Mouse (Mus musculus): ENCODE results near the gene Btn2a2. TPM values are rescaled to one million over a fixed set of nuclear protein-coding genes. Genes with fewer than 3 reads are reported as not detected.
"Not testable (repeated sequence)": the region's sequence is repeated elsewhere in the genome, so short reads cannot be mapped to it uniquely, and the experiment has no call there.

Btn2a2 gene
- 0.16 and 0.23 TPM in 2 replicates for polyA plus RNA-seq (2015; fragmentation: Nextera tagmentation; extraction: Ambion mirVana)

DNA sequence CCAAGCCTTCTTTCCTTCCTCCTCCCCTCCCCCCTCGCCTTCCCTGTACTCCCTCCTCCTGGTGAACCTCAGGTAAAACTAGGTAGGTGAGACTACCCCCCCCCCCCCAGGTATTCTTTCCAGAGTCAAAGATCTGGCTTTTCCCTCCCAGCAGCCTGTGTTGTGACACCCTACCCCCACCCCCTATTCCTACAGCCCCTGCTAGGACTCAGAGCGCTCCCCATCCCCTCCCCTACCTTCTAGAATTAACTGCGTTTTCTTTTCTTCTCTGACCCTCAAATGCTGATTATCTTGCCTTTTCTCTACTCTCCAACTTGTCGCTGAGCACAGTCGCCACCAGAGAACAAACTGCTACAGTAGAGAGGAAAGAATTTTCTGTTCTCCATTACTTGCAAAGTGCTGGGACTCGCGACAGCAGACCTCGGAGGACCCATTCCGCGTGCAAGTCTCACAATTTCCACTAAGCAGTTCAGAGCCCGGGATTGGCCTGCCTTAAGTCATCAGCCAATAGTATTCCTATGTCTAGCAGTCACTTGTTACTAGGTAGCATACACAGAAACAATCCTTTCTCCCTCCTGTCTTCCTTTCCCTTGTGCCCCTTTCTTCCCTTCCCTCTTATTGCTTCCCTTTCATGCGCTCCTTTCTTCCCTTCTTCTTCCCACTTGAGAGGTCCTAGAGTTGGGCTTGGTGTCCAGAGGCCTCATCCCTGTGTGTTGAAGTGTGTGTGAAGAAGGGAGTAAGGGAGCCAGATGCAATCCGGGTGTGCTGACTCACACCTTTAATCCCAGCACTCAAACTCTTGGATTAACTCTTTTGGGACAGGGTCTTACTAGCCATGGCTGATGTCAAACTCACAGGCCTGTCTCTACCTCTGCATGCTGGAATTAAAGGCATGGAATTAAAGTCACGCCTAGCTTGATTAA lies at the start of gene Btn2a2:
Gene Btn2a2 (minus strand): TSS at position 458 of the 923 bp plus-strand sequence.
- H3K36me3 ChIP-seq: no peaks in the 10 kb centered on the region
- H3K4me1 ChIP-seq (replicated peaks): no peaks in the 10 kb centered on the region
- H3K27me3 ChIP-seq (replicated peaks): no peaks in the 10 kb centered on the region
- peak; percentile 98 for ATAC-seq
- H3K27ac ChIP-seq: no peak within 1 kb of the TSS
- WGBS: 10% methylated on average over 14 of the region's 14 CpGs
- no peaks in the 10 kb centered on the region for H3K9me3 ChIP-seq
- peak within 1 kb of the TSS; percentile 36 for H3K4me3 ChIP-seq (replicated peaks)
- peak within 1 kb of the TSS; percentile 73 for H3K4me2 ChIP-seq (replicated peaks)
- peak within 1 kb of the TSS; percentile 18; the same call in 1 of the 2 replicates for H3K9ac ChIP-seq

GRCm38 (mm10) chr13:23538249-23538648 lies 49.6 kb upstream of the Btn2a2 start:
- no peaks in the 10 kb centered on the region for H3K9me3 ChIP-seq
- no peak overlapping the region for H3K27ac ChIP-seq

DNA sequence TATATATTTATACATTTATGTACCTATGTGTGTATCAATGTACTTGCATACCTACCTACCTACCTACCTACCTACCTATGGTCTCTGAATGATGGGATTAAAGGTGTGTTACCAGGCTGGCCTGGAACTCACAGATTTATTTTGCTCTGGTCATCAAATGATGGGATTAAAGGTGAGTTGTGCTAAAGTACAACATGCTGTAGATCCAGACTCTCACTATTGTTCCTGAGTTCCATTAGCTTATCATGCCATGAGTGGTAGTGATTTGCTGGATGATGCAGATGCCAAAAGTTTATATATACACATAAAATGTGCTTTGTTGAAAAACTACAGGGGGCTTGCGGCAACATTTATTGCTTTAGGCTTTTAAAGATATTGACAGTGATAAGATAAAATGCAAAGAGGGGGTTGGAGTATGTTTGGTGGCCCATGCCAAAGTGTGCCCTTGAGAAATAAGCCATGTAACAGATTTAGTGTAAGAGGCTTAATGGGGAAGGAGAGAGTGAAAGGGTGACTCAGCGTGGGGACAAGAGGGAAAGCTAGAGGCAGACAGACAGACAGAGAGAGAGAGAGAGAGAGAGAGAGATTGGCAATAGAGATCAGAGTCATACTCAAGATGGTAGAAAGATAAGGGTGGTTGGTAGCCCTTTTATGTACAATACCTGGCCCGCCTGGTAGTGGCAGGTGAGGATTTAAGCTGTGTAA lies 48.5 kb upstream of the Btn2a2 start:
- no peak overlapping the region for H3K27ac ChIP-seq
- H3K4me2 ChIP-seq (replicated peaks): peak overlapping the region; percentile 69; the same call in 1 of the 2 replicates
- no peak overlapping the region for H3K9ac ChIP-seq
- no peak for ATAC-seq
- H3K36me3 ChIP-seq: no peaks in the 10 kb centered on the region
- no peak overlapping the region for H3K4me3 ChIP-seq (replicated peaks)
- H3K9me3 ChIP-seq: no peaks in the 10 kb centered on the region
- H3K27me3 ChIP-seq (replicated peaks): no peaks in the 10 kb centered on the region
- WGBS: 69% methylated on average over 3 of the region's 3 CpGs
- peaks cover 16% of the 10 kb centered on the region for H3K4me1 ChIP-seq (replicated peaks)

More at GRCm38 (mm10) chr13:23538249-23538648, 49.6 kb upstream of the Btn2a2 start:
- H3K36me3 ChIP-seq: no peaks in the 10 kb centered on the region
- 0 out of 2 replicates have a peak, but pooled peaks cover 7% of the 10 kb centered on the region for H3K4me1 ChIP-seq (replicated peaks)
- ATAC-seq: no peak
- H3K27me3 ChIP-seq (replicated peaks): no peaks in the 10 kb centered on the region
- H3K4me3 ChIP-seq (replicated peaks): no peak overlapping the region
- H3K9ac ChIP-seq: no peak overlapping the region
- WGBS: 73% methylated on average over 5 of the region's 5 CpGs
- H3K4me2 ChIP-seq (replicated peaks): no peak overlapping the region

GRCm38 (mm10) chr13:23536076-23536822 lies 47.6 kb upstream of the Btn2a2 start:
- ATAC-seq: no peak

DNA sequence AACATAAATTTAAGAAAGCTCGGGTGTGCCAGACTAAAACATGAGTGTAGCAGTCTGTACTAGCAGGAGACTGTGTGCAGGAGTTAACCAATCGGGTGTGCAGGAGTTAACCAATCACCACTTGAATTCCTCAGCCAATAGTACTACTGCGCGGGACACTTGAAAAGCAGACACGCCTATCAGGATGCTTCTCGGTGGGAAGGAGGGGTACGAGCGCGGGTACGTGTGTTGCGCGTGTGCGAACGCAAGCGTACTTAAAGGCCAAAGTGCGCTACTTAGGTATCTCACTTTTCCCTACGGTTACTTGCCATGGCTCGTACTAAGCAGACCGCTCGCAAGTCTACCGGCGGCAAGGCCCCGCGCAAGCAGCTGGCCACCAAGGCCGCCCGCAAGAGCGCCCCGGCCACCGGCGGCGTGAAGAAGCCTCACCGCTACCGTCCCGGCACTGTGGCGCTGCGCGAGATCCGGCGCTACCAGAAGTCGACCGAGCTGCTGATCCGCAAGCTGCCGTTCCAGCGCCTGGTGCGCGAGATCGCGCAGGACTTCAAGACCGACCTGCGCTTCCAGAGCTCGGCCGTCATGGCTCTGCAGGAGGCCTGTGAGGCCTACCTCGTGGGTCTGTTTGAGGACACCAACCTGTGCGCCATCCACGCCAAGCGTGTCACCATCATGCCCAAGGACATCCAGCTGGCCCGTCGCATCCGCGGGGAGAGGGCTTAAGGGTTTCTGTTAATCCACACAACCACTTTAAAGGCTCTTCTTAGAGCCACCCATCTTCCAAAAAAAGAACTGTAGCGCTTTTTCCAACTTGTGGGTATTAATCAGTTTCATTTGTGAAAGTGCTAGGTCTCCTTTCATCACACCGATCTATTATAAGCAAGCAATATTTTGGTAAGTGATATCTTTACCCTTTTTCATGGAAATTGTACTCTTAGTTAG lies 46.7 kb upstream of the Btn2a2 start, which contains the start of gene Hist1h3g:
Gene Hist1h3g (plus strand): TSS at position 286 of the 939 bp plus-strand sequence.
- under 1% methylated on average over 49 of the region's 62 CpGs for WGBS
- H3K4me1 ChIP-seq (replicated peaks): peaks cover 15% of the 10 kb centered on the region
- H3K27ac ChIP-seq: peak within 1 kb of the TSS; percentile 93
- not testable (repeated sequence) for H3K36me3 ChIP-seq; H3K27me3 ChIP-seq (replicated peaks); H3K9me3 ChIP-seq
- ATAC-seq: peak; percentile 90
- peak within 1 kb of the TSS; percentile 53 for H3K9ac ChIP-seq
- H3K4me3 ChIP-seq (replicated peaks): peak within 1 kb of the TSS; percentile 50
- peak within 1 kb of the TSS; percentile 69 for H3K4me2 ChIP-seq (replicated peaks)

More at GRCm38 (mm10) chr13:23536076-23536822, 47.6 kb upstream of the Btn2a2 start:
- Histone ChIP-seq H3K4me2 (replicated peaks) (peak overlapping the region; percentile 69), H3K4me3 (replicated peaks) (peak overlapping the region; percentile 50), H3K36me3 (no peaks in the 10 kb centered on the region), H3K9me3 (no peaks in the 10 kb centered on the region), H3K4me1 (replicated peaks) (peaks cover 17% of the 10 kb centered on the region), H3K9ac (peak overlapping the region; percentile 42), H3K27ac (peak overlapping the region; percentile 27), H3K27me3 (replicated peaks) (no peaks in the 10 kb centered on the region)
- WGBS: 14% methylated on average over 7 of the region's 7 CpGs

- no peaks in the 10 kb centered on the region for H3K9me3 ChIP-seq
- H3K36me3 ChIP-seq: no peaks in the 10 kb centered on the region
- H3K9ac ChIP-seq: peak overlapping the region; percentile 31
- no peaks in the 10 kb centered on the region for H3K27me3 ChIP-seq (replicated peaks)
- ATAC-seq: peak; percentile 32
- H3K27ac ChIP-seq: peak overlapping the region; percentile 93
- H3K4me2 ChIP-seq (replicated peaks): peak overlapping the region; percentile 69
- WGBS: under 1% methylated on average over 15 of the region's 15 CpGs
- peak overlapping the region; percentile 50 for H3K4me3 ChIP-seq (replicated peaks)
- peaks cover 15% of the 10 kb centered on the region for H3K4me1 ChIP-seq (replicated peaks)
Observed at GRCm38 (mm10) chr13:23534368-23535131, 45.9 kb upstream of the Btn2a2 start.

DNA sequence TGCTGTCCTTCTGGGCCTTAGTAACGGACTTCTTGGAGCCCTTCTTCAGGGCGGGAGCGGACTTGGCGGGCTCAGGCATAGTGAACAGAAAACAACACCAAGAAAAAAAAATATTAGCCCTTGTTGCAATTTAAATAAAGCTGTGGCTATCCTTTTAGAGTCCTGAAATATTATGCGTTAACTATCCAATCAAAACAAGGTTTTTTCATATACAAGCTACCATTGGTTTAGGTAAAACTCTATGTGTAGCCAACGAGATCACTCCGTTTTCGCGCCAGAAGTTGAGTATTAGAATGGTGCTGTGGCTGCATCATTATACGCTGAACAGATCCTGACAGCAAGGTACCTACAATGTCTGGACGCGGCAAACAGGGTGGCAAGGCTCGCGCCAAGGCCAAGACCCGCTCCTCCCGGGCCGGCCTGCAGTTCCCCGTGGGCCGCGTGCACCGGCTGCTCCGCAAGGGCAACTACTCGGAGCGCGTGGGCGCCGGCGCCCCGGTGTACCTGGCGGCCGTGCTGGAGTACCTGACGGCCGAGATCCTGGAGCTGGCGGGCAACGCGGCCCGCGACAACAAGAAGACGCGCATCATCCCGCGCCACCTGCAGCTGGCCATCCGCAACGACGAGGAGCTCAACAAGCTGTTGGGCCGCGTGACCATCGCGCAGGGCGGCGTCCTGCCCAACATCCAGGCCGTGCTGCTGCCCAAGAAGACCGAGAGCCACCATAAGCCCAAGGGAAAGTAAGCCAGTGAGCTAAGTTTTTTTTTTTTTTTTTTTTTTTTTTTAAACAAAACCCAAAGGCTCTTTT lies 45.1 kb upstream of the Btn2a2 start, which contains the start of gene Hist1h2af:
Gene Hist1h2af (plus strand): TSS at position 347 of the 808 bp plus-strand sequence.
- Histone ChIP-seq H3K4me2 (replicated peaks) (peak within 1 kb of the TSS; percentile 69), H3K27ac (peak within 1 kb of the TSS; percentile 93), H3K9ac (peak within 1 kb of the TSS; percentile 41), H3K4me1 (replicated peaks) (peaks cover 15% of the 10 kb centered on the region), H3K4me3 (replicated peaks) (peak within 1 kb of the TSS; percentile 50)
- H3K27me3 ChIP-seq (replicated peaks); H3K36me3 ChIP-seq; H3K9me3 ChIP-seq: not testable (repeated sequence)
- under 1% methylated on average over 27 of the region's 53 CpGs for WGBS
- ATAC-seq: peak; percentile 57

GRCm38 (mm10) chr13:23532262-23533075 lies 43.8 kb upstream of the Btn2a2 start:
- peak overlapping the region; percentile 39 for H3K4me3 ChIP-seq (replicated peaks)
- peaks cover 15% of the 10 kb centered on the region for H3K4me1 ChIP-seq (replicated peaks)
- H3K4me2 ChIP-seq (replicated peaks): peak overlapping the region; percentile 69
- peak overlapping the region; percentile 45 for H3K9ac ChIP-seq
- H3K27me3 ChIP-seq (replicated peaks): no peaks in the 10 kb centered on the region
- H3K27ac ChIP-seq: peak overlapping the region; percentile 93
- 22% methylated on average over 9 of the region's 9 CpGs for WGBS
- no peaks in the 10 kb centered on the region for H3K9me3 ChIP-seq
- H3K36me3 ChIP-seq: no peaks in the 10 kb centered on the region
- no peak for ATAC-seq

All from intestine, embryonic 15.5 days (tissue).